Mouse (Mus musculus) urinary bladder, adult 18-20 months (tissue): Measurements from ENCODE around the gene Kat14.

Experiments
- DNase-seq, 2 experiments: peaks; one replicate each; pipeline ENCODE4 v3.0.0; 2022; ENCODE audit warnings: low spot score in 2 of 2, mixed read lengths in 2 of 2

Gene Kat14

DNA sequence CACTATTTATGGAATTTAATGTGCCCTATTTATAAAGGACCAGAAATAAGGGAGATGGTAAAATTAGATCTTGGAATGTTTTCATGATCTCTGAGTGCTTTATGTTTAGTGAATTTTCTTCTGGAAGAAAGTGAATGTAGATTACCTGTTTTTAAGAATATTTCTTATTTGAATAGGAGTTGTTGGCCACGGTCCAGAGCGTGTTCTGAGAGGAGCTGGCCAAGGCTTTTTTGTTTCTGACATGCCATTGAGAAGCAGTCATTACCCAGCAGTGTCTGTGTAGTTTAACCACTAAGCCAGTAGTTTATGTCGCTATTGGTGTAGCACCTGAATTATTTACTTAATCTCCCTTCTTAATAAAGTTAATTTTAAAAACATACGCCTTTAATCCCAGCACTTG, 13.0 kb downstream of the Kat14 start:
- no peak for DNase-seq

DNA sequence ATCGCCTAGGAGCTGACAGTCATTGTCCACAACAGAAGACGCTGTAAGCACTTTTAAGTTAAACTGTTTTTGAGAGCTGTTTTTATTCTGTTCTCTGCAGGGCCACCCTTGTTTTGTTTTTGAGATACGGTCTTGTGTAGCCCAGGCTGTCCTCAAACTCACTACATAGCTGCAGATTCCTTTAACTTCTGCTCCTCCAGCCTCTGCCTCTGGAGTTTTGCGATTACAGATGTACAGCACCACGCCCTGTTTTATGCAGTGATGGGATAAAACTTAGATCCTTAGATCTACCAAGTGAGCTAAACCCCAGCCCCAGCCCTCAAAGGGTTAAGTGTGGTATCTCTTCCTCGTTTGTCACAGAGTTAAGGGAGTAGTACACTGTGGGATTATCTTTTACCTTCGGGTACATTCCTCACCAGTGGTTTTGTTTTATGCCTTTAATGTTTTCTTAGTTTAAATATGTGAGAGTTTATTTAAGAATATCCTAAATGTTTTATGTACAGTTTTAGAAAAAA, 13.9 kb downstream of the Kat14 start:
- DNase-seq: no peak

DNA sequence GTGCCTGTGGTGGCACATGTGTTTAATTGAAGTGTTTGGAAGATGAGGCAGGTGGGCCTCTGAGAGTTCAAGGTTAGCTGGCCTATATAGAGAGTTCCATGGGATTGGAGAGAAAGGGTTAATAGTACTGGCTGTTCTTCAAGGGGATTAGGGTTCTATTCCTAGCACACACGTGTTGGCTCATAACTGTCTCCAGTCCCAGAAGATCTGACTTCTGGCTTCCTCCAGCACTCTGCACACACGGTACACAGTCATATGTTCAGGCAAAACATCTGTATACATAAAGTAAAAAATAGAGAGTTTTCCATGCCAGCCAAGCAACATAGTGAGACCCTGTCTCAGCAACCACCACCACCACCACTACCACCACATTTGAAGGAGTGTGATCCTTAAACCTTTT, 17.5 kb downstream of the Kat14 start:
- DNase-seq: no peak

DNA sequence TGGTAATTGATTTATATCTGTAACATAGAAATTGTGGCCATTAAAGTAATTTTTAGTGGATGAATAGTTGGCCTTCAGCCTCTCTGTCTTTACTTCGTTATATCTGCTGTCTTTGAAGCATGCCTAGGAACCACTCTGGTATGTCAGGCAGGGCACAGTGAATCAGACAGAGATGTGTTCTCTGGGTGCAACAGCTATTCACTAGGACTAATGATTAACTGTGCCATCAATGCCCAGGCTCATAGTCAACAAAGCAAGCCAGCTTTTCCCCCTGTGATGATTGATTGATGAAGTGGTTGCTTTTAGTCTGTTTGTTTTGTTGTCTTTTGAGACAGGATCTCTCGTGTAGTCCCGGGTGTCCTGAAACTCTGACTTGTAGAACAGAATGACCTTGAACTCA, 19.6 kb downstream of the Kat14 start:
- DNase-seq: no peak

DNA sequence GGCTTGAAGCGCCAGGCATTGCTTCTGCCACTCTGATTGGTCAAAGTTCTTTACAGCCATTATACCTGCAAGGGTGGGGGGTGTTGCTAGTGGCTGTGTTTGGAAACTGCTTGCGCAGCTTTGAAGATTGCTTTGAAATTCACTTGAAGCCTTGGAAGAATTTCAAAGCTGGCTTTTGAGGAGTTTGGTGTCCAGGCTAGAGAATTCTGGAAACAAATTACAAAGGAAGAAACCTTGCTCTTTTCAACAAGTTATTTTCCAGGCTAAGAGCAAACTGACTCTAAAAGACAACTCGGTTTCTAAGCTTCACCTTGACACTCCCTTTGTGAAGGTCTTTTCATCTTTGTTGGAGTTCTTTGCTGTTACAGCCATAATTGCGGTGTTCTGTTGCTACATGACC, 30.7 kb downstream of the Kat14 start:
- DNase-seq: no peak

DNA sequence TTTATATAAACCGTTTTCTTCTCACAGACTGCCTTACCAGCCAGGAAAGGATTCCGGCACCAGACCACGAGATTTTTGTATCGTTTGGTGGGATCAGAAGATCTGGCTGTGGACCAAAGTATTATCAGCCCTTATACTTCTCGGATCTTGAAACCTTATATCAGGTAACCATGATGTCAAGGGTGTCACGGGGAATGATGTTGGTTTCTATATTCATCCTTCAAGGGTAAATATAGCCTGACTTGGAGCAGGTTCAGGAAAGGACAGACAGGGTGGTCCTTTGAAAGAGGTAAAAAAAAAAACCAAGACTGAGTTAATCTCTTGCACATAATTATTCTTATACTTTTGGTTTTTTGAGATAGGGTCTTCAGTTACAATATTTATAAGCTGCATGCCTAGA, 31.9 kb downstream of the Kat14 start:
- no peak for DNase-seq

DNA sequence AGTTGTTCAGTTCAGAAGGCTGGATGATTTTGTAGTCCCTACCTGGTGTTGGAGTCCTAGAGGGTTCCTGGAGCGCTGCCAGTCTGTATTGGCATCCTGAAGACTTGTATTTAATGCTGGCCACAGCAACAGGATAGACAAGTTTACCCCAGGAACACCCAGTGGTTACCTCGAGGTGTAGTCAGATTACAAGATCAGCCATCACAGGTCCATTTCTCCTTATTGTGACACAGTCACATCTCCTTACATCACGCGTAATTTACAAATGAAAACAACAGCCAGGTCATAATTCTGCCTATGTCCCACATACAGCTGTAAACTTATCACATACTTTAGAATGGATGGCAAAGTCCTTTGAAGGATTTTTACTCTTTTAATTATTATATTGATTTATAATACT, 40.3 kb downstream of the Kat14 start:
- no peak for DNase-seq

DNA sequence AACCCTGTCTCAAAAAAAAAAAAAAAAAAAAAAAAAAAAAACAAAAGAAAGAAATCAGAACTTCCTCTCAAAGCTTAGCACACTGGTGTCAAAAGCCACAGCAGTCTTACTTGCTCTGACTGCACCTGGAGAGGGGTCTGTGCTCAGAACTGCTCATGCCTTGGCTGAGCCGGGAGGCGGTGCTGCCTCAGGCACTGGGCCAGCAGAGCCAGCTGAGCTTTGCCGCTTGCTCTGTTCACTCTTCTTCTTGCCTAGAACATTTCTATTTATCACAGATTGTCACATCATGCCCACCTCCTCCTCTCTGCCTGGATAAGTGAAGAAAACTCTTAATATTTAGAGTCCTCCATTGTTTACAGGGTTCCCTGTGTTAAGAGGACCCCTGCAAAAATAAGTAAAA, 41.8 kb downstream of the Kat14 start:
- DNase-seq: no peak

DNA sequence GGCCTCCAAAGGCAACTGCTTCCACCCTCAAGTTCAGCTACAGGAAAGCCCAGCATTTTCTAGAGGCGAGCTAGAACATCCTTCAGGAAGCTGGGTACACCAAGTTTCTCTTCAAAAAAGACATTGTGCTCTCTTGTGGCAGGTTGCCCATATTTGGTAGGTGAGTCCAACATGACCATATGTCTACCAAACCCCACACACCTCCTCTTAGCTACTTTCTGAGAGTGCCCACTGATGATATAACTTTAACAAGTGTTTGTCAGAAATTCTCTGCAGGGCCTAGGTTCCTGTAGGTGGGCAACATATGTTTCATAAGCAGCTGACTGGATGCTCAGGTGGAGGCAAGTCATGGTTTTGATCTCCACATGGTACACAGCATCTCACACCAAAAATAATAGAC, 45.9 kb downstream of the Kat14 start:
- DNase-seq: no peak

DNA sequence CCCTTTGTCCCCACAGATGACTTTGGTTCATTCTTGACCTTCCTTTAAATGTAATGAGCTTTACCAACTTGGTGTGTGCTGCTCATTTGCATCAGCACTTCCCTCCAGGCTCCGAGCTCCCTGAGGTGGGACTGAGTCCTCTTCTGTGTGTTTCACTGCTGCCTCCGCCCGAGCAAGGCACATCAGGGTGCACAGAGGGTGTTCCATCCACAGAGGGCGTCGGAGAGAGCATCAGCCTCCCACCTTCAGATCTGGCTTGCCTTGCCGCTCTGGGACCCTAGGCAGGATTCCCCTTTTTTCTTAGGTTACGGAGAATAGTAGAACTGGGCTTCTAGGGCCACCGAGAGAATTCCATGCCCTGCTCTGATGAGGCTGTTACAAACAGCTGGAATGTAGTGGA, 48.1 kb downstream of the Kat14 start:
- DNase-seq: no peak

DNA sequence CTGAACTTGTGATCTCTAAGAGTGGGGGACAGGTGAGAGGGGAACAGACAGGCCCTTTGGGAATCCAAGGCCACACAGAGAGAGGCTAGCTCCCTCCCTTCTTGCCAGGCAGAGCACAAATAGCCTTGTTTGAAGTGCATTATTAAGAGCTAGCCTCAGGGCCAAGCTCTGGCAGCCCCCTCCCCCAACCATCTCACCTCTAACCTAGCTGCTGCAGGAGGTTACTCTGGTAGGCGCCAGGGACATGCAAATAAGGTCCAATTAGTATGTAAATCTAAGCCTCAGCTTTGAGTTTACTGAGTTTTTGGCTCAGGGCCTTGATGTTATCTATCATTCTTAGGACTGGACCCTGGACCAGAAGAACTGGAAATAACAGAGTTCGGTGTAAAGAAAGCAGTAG, 49.3 kb downstream of the Kat14 start:
- DNase-seq: no peak

DNA sequence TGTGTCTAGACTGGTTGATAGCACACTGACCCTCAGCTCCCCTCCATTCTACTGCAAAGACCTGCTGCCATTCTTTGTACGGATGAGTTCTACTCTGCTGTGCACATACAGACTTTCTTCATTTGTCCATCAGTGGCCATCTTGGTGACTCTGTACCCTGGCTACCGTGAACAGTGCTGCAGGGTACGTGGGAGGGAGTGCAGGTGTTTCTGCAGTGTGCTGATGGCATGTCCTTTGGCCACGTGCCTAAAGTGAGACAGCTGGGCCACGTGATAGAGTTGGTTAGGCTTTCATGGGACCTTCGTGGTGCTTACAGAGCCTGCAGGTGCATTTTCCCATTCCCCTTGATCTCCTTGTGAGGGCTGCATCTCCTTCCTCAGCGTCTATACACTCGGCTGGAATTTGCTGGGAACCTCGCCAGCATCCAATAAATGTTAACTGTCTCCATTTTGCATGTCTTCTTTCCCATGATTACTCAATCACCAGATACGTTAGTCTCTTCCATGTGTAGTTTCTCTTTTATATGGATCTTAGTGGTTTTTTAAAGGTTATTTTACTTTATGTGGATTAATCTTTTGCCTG, 53.4 kb downstream of the Kat14 start:
- no peak for DNase-seq

DNA sequence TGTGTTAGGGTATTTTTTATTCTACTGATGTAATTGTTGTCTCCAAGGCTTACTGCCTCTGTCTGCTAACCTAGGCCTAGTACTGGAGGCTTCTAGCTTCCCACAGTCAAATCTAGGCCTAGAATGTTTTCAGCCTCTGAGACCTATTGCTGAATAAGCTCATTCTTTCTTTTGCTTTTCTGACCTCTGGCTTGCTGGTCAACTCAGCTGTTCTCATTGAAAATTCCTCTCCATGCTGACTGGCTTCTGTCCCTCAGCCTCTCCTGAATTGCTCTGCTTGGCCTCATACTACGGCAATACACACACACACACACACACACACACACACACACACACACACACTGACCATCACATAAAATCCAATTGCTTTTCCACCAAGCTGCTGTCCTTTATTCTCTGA, 57.0 kb downstream of the Kat14 start:
- no peak for DNase-seq

DNA sequence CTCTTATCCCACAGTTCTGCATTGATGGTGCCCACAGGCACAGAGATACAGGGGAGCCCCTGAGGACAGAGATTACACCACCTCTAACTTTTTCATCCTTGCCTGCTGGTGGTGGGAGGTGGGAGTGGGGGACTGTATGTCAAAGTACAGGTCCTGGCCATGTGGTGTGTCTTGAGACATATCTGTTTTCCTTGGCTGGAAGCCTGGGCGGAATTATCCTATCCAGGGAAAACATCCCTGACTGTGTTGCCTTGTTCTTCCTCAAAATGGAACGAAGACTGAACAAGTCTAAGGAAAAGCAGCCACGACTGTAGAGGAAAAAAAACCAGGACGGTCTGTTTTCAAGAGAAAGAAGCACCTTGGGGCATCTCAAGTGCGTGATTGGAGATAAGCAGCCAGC, 59.1 kb downstream of the Kat14 start:
- DNase-seq: no peak

DNA sequence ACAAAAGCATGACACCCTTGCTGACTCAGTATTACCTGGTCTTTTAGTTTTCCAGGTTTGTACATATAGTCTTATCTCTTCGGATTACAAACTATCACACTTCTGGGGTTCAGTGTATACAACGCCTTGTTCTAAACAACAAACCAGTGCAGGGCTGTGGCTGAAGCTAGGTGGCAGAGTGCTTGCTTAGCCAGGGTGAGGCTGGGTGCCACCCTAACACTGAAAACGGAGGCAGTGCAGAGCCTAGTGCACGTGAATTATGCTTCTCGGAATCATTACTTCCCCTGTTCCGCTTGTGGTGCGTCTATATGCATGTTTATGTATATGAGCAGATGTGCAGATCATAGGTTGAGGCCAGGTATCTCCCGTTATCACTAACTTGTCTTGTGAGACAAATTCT, 59.9 kb downstream of the Kat14 start:
- DNase-seq: no peak

DNA sequence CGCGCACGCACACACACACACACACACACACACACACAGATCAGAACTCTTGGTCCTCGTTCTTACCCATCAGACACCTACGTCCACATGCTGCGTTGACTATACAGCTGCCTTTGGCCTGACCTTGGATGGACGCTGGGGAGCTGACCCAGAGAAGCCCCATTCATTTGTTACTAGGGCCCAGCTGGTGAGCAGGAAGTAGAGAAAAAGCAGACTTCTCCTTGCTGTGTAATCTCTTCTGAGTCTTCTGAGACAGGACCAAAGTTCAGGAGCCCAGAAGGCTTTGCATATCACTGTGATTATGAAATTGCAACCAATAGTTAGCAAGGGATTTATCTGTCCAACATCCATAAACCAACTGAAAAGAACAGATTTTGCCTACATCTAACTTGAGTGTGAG, 60.4 kb downstream of the Kat14 start:
- no peak for DNase-seq

DNA sequence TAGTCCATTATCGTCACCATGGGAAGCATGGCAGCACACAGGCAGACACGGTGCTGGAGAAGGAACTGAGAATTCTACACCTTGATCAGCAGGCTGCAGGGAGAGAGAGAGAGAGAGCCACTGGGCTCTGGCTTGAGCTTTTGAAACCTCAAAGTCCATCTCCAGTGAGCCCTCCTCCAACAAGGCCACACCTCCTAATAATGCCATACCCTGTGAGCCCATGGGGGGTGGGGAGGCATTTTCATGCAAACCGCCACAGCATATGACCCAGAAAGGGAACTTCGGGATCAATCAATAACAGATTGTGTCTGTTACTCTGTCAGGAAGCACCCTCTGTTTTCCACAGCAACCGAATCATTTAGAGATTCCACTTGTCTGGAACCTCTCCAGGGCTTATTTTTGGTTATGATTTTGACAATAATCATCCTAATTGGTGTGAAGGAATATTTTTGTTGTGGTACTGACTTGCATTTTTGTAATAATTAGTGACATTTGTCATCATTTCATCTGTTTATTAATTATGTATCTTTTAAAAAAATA, 62.6 kb downstream of the Kat14 start:
- DNase-seq: no peak

DNA sequence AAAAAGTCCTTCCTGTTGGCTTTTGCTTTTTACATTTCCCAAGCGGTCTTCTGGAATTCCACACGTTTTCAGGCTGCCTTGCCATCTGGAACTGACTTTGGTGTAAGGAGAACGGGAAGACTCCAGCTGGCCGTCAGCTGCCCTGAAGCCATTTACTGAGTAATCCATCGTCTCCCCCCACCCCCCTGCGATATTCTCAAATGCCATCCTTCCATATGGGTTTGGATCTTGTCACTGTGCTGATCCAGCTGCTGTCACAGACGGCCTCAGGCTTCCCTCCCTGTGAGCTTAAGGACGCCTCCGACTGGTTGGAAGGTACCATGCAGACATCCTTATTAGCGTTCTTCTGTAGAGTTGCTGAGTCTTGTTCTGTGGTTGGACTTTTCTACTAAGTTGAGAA, 66.9 kb downstream of the Kat14 start:
- no peak for DNase-seq

DNA sequence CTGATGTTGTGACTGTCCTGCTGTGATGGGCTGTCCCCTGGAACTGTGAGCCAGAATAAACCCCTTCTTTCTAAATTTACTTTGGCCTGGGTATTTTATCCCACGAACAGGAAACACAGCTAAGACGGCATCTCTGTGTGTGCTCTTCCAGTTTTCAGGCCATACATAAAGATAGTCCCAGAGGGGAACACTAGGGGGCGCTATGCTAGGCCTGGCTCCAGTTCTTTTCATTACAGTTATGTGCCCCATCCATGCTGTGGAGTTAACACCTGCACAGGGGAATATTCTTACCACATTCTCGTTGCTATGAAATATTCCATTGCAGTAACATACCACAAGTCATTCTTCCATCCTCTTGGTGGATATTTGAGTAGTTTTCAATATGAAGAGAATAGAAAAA, 69.6 kb downstream of the Kat14 start:
- no peak for DNase-seq

DNA sequence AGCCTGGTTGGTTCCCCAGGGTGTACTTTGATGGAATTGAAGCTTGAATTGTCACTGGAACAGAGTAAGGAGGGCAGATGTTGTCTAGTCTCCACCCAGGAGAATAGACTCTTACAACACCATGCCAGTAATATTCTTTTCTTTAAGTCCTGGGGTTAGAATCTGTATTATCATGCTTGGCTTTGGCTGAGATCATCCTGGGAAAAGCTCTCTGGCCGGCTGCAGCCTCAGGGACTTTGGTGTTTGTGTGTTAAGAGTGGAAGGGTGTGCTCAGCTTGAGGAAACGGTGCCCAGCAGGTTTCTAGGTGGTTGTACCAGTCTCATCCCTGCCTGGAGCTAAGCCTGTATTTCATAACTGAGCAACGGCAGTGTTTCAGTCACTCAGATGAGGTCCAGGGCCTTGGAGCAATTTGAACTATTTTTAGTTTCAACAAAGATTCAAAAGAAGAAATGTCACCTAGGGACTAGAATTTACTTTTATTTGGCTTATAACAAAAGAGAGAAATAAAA, 70.5 kb downstream of the Kat14 start:
- no peak for DNase-seq

DNA sequence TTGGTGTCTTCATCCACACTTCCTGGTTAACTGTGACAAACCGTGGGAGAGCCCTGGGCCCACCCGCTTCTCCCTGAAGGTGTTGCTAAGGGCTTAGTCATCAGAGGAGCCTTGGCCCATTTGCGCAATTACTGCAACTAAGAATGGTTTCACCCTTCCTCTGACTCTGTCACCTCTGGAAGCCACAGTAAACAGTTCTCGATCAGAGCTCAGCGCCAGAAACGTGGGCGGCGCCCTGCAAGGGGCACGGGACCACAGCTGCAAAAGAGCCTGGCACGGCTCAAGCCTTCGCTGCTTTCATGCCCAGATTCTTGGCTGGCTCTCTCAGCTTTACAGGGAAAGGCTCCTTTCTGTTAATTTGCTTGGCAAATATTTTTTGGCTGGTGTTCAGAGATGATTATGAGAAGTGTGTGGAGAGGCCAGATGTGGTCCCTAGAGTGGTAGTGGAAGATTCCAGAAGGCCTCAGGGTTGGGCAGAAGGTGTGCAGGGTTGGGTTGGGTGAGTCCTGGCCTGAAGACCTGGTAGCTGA, 72.7 kb downstream of the Kat14 start:
- peak in 1 of 2 experiments; percentile 17 for DNase-seq

DNA sequence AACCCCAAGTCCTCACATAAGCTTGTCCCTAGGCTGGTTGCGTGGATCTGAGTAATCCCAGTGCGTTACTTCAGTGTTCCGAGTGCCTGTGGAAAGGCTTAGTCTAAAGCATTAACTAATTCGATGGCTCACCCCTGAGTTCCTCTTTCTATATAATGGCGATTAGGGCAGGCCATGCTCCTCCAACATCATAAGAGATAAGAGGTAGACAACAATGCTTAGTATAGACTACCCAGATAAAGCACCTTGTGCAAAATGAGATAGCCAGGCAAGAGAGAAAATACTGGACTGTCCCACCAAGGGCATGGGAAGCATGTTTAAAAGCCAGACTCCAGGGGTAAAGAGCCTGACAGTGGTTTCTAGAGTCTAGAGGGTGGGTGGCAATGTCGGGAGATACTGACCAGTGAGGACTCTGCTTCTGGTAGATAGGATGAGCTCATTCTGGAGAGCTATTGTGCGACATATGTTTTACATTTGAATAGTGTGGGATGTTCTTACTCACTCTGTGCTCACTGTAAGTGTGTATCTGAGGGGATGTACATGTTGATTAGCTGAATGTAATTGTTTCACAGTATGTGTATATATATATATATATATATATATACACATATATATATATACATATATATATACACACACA, 77.7 kb downstream of the Kat14 start:
- DNase-seq: no peak

DNA sequence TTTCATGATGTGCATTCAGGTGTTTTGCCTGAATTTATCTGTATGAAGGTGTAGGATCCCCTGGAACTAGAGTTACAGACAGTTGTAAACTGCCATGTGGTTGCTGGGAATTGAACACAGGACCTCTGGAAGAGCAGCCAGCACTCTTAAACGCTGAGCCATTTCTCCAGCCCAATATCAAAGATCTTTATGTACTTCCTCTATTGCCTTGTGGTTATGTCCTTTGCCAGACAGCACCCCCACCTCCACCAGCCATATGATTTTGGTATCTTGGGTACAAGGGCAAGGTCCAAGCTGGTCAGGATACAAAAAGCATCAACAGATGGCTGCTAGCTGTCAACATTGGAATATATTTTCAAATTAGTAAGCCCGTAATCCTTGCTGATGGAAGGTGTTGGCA, 81.6 kb downstream of the Kat14 start:
- no peak for DNase-seq
